Mouse (Mus musculus) heart, embryonic 15.5 days (tissue): ENCODE results near the gene 4930535I16Rik. TPM values are rescaled to one million over a fixed set of nuclear protein-coding genes. Genes with fewer than 3 reads are reported as not detected.
A peak's percentile ranks its signal among the peaks of the same experiment; 100 is the strongest.
"Not testable (repeated sequence)": the region's sequence is repeated elsewhere in the genome, so short reads cannot be mapped to it uniquely, and the experiment has no call there.

Experiments
- ATAC-seq: fragments of 200-750 bp; cut with Nextera tagmentation; replicated peaks from 2 replicates; pipeline ENCODE4 v1.8.0; 2017; ENCODE audit warnings: low read depth, moderate TSS enrichment; ENCODE audit not compliant: insufficient number of reproducible peaks, insufficient read depth, low FRiP score
- H3K27ac ChIP-seq: fragments of 300-500 bp; sonication (generic); 2 replicates; pipeline ENCODE4 v1.5.1; 2015; ENCODE audit warnings: mild to moderate bottlenecking, inconsistent platforms
- H3K27me3 ChIP-seq: fragments of 300-500 bp; sonication (generic); 2 replicates; pipeline ENCODE4 v1.6.1; 2015; ENCODE audit warnings: inconsistent platforms
- H3K36me3 ChIP-seq: fragments of 300-500 bp; sonication (generic); 2 replicates; pipeline ENCODE4 v1.6.1; 2015; ENCODE audit warnings: mild to moderate bottlenecking, inconsistent platforms
- H3K4me1 ChIP-seq: fragments of 300-500 bp; sonication (generic); replicated peaks from 2 replicates; pipeline ENCODE4 v1.6.1; 2015; ENCODE audit warnings: inconsistent platforms
- H3K4me2 ChIP-seq: fragments of 300-500 bp; sonication (generic); 2 replicates; pipeline ENCODE4 v1.6.1; 2015; ENCODE audit warnings: inconsistent platforms, mild to moderate bottlenecking, moderate library complexity
- H3K4me3 ChIP-seq: fragments of 300-500 bp; sonication (generic); 2 replicates; pipeline ENCODE4 v1.5.1; 2015; ENCODE audit warnings: mild to moderate bottlenecking, inconsistent platforms
- H3K9ac ChIP-seq: fragments of 300-500 bp; sonication (generic); 2 replicates; pipeline ENCODE4 v1.6.1; 2015; ENCODE audit warnings: mild to moderate bottlenecking, inconsistent platforms
- H3K9me3 ChIP-seq: fragments of 300-500 bp; sonication (generic); replicated peaks from 2 replicates; pipeline ENCODE4 v1.6.1; 2016; ENCODE audit warnings: inconsistent platforms
- WGBS: fragments of 180-500 bp; shearing (Covaris S2); methylation state at CpG from one replicate; pipeline ENCODE4 v1.1.7; 2015; ENCODE audit warnings: mixed read lengths; 5-methylcytosine and 5-hydroxymethylcytosine counted together
- polyA plus RNA-seq: library from polyadenylated mRNA; unstranded; fragments of >200 nt; fragmentation: Nextera tagmentation; extraction: Ambion mirVana; gene quantifications from 2 replicates; pipeline ENCODE4 v1.2.1, GENCODE M21; 2015

Gene 4930535I16Rik
- polyA plus RNA-seq, 1 experiment from 2014 or later: not detected

DNA sequence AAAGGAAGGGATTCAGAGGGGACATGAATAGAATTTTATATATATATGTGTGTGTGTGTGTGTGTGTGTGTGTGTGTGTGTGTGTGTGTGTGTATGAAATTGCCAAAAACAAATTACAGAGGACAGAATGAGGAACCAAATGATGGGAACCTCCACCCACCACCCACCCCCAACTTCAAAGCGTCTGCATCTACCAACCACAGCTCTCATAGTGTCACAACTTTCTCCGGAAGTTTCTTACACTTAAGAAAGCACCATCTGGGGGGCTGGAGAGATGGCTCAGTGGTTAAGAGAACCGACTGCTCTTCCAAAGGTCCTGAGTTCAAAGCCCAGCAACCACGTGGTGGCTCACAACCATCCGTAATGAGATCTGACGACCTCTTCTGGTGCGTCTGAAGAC lies 23.1 kb upstream of the 4930535I16Rik start:
- H3K4me3 ChIP-seq, H3K9ac ChIP-seq, H3K4me2 ChIP-seq, H3K4me1 ChIP-seq, H3K27me3 ChIP-seq, ATAC-seq, H3K27ac ChIP-seq, H3K9me3 ChIP-seq: not testable (repeated sequence)
- 66% methylated on average over 7 of the region's 7 CpGs for WGBS
- peaks cover 14% of the 10 kb centered on the region for H3K36me3 ChIP-seq

DNA sequence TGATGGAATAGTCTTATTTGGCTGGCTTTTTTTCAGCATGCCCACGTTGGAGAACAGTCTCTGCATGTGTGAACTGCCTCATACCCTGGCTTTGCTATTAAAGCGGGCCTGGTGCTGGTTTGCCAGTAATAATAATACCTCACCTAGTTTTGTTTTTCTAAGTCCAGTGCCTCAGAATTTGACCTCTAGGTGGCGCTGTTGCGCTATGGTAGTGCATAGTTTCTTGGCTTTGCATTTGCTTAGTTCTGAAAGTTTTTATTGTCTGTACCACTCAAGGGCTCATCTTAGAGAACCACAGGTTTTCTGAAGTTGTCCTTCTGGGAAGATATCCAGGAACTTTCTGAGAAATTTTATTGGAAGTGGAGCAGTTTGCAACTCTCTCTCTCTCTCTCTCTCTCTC lies 22.0 kb upstream of the 4930535I16Rik start:
- ATAC-seq: no peak
- Histone ChIP-seq H3K36me3 (peaks cover 23% of the 10 kb centered on the region), H3K27me3 (no peaks in the 10 kb centered on the region), H3K27ac (no peak overlapping the region), H3K4me2 (no peak overlapping the region), H3K9ac (no peak overlapping the region), H3K4me1 (no peaks in the 10 kb centered on the region), H3K9me3 (no peaks in the 10 kb centered on the region), H3K4me3 (no peak overlapping the region)
- 4% methylated on average over 4 of the region's 4 CpGs for WGBS

GRCm38 (mm10) chr4:123936059-123936458 lies 18.2 kb upstream of the 4930535I16Rik start:
- H3K27me3 ChIP-seq: no peaks in the 10 kb centered on the region
- H3K4me1 ChIP-seq: no peaks in the 10 kb centered on the region
- WGBS: 93% methylated on average over 7 of the region's 7 CpGs
- H3K9me3 ChIP-seq: no peaks in the 10 kb centered on the region
- ATAC-seq: no peak
- no peak overlapping the region for H3K27ac ChIP-seq
- no peak overlapping the region for H3K9ac ChIP-seq
- H3K36me3 ChIP-seq: peaks cover 51% of the 10 kb centered on the region
- H3K4me2 ChIP-seq: no peak overlapping the region
- H3K4me3 ChIP-seq: no peak overlapping the region

DNA sequence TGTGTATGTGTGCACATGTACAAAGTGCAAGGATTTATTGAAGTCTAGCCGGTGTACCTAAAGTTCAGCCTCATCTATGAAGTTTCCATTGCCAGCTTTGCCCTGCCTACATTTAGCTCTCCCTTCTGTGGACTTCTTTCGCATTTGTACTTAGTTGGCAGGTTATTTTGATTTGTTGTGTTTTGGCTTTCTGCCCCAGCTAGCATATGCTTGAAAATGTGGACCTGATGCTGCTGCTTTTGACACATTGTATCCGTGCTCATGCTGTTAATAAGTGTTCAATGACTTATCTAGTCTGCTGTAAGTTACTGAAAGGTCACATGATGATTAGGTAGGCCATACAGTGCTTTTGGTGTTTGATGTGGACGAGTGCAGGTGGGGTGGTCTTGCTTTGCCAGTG lies 16.5 kb upstream of the 4930535I16Rik start:
- no peak for ATAC-seq
- Histone ChIP-seq H3K4me1 (no peaks in the 10 kb centered on the region), H3K4me2 (no peak overlapping the region), H3K27ac (no peak overlapping the region), H3K9me3 (no peaks in the 10 kb centered on the region), H3K9ac (no peak overlapping the region), H3K27me3 (no peaks in the 10 kb centered on the region), H3K36me3 (peaks cover 67% of the 10 kb centered on the region), H3K4me3 (no peak overlapping the region)
- WGBS: 85% methylated on average over 4 of the region's 4 CpGs

GRCm38 (mm10) chr4:123929994-123930393 lies 12.2 kb upstream of the 4930535I16Rik start:
- Histone ChIP-seq H3K27ac (no peak overlapping the region), H3K4me3 (no peak overlapping the region), H3K4me2 (no peak overlapping the region), H3K4me1 (no peaks in the 10 kb centered on the region), H3K27me3 (no peaks in the 10 kb centered on the region), H3K9ac (no peak overlapping the region), H3K36me3 (peaks cover 78% of the 10 kb centered on the region), H3K9me3 (no peaks in the 10 kb centered on the region)
- WGBS: 92% methylated on average over 4 of the region's 4 CpGs
- no peak for ATAC-seq

DNA sequence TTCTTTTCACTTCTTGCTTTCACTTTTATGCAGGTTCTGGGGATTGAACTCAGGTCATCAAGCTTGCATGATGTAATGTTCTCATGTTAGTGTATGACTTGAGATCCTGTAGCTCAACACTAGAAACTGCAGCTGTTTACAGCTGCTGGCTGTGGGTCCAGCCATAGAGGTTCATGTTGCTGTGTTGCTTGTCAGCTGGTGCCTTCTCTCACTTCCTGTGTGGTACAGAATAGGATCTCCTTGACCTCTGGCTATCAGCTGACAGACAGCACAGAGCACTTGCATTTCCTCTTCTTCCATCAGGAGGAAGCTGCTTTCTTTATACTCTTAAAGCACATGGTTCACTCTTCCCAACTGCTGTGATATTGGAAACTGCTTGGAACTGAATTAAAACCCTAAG lies 10.1 kb upstream of the 4930535I16Rik start:
- Histone ChIP-seq H3K4me1 (no peaks in the 10 kb centered on the region), H3K4me2 (no peak overlapping the region), H3K9me3 (no peaks in the 10 kb centered on the region), H3K4me3 (no peak overlapping the region), H3K27ac (no peak overlapping the region), H3K27me3 (no peaks in the 10 kb centered on the region), H3K36me3 (peaks cover 81% of the 10 kb centered on the region), H3K9ac (no peak overlapping the region)
- no peak for ATAC-seq

DNA sequence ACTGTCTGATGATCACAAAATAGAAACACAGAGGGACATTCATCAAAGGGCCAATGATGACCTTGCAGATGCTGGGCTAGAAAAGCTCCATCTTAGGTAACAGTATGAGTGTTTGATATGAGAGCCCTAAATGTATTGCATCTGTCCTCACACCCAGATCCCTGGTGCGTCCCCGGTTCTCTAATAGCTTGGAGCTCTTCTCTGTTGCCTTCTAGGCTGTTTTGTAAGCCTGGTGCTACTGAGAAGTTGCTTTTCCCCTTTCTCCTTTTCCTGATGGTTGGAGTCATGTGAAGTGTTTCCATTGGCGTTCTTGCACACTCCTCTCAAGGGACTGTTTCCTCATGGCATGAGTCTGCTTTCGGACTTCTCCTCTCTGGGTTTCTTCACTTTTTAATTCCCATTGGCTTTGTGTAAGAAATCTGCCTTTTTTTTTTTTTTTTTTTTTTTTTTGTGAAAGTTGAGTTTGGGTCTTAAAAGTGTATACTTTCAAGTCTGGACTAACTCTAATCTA lies 3.3 kb upstream of the 4930535I16Rik start:
- Histone ChIP-seq H3K4me1 (peaks cover 14% of the 10 kb centered on the region), H3K4me2 (no peak overlapping the region), H3K9ac (no peak overlapping the region), H3K4me3 (no peak overlapping the region), H3K36me3 (peaks cover 41% of the 10 kb centered on the region), H3K9me3 (no peaks in the 10 kb centered on the region), H3K27ac (no peak overlapping the region), H3K27me3 (no peaks in the 10 kb centered on the region)
- 91% methylated on average over 4 of the region's 4 CpGs for WGBS
- no peak for ATAC-seq

- H3K9me3 ChIP-seq: no peaks in the 10 kb centered on the region
- H3K36me3 ChIP-seq: peaks cover 25% of the 10 kb centered on the region
- H3K4me1 ChIP-seq: peaks cover 16% of the 10 kb centered on the region
- 78% methylated on average over 2 of the region's 2 CpGs for WGBS
- H3K9ac ChIP-seq: 0 out of 2 replicates have a peak overlapping the region, but pooled peaks have one; percentile 96
- no peak overlapping the region for H3K27ac ChIP-seq
- H3K27me3 ChIP-seq: no peaks in the 10 kb centered on the region
- H3K4me2 ChIP-seq: peak overlapping the region; percentile 87
- peak overlapping the region; percentile 99 for H3K4me3 ChIP-seq
- ATAC-seq: no peak
Observed at GRCm38 (mm10) chr4:123918851-123919250, 1.0 kb upstream of the 4930535I16Rik start.

DNA sequence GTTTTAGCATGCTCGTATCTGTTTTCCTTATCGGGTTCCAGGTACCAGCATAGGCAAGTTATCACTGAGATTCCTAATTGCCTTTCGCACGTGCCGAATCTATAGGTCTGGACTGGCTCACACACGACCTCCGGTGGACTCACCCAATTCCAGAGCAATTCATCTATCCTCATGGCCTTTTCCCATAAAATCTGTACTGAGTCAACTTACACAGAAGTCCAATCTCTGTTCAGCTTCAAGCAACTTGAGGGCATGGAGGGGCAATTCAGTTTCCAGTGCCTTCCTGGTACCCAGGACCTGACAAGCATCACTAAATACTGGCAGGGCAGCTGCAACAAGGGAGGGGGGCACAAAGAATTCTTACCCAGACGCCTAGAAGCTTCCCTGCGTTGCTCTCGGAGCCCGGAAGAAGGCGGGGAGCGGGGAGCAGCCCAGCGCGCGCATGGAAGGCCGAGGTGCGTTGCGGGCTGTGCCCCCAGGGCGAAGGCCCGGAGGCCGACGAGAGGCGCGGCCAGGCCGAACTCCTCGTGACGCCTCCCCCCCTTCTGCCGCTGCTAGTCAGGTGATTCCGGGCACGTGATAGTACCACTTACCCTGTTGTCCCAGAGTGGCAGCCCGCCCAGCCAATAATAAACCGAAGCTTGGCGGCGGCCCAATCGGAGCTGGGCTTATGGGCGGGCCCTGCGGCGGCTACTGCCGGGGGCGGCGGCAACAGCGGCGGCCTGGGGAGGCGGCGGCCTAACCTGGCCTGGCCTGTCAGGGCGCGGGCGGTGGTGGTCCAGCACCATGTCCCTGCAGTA lies 874 bp downstream of the 4930535I16Rik start, which contains the start of gene Rragc:
Rragc (plus strand) TSS at position 699 of the 800 bp plus-strand sequence.
- WGBS: under 1% methylated on average over 47 of the region's 49 CpGs
- peak within 1 kb of the TSS; percentile 99 for H3K4me3 ChIP-seq
- peak within 1 kb of the TSS; percentile 92 for H3K27ac ChIP-seq
- peaks cover 18% of the 10 kb centered on the region for H3K36me3 ChIP-seq
- peak within 1 kb of the TSS; percentile 96 for H3K9ac ChIP-seq
- H3K4me1 ChIP-seq: peaks cover 21% of the 10 kb centered on the region
- no peaks in the 10 kb centered on the region for H3K9me3 ChIP-seq
- H3K27me3 ChIP-seq: no peaks in the 10 kb centered on the region
- peak within 1 kb of the TSS; percentile 87 for H3K4me2 ChIP-seq
- ATAC-seq: peak; percentile 97

DNA sequence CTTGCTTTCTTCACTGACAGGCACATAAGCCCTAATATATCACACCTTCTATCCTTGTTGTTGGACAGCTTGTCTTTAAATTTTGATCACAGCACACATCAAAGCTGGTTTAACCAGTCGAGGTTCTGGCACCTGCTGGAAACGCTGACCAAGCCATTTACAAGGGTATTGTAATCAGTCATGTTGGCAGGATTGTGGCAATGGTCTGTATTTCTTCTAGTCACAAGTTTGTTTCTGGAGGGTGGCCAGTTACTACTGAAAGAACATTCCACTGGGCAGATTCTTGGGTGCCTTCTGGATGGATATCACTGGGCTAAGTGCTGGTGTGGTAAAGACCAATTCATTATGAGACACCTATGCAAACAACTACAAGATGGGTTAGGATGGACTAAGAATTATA lies 5.4 kb downstream of the 4930535I16Rik start:
- Histone ChIP-seq H3K4me2 (no peak overlapping the region), H3K4me1 (peaks cover 11% of the 10 kb centered on the region), H3K36me3 (peaks cover 18% of the 10 kb centered on the region; the same call in 1 of the 2 replicates), H3K9ac (no peak overlapping the region), H3K27ac (no peak overlapping the region), H3K4me3 (no peak overlapping the region), H3K9me3 (no peaks in the 10 kb centered on the region), H3K27me3 (no peaks in the 10 kb centered on the region)
- no peak for ATAC-seq
- 41% methylated on average over 2 of the region's 2 CpGs for WGBS

GRCm38 (mm10) chr4:123911503-123911902 lies 6.3 kb downstream of the 4930535I16Rik start:
- no peaks in the 10 kb centered on the region for H3K9me3 ChIP-seq
- peaks cover 18% of the 10 kb centered on the region; the same call in 1 of the 2 replicates for H3K36me3 ChIP-seq
- no peak overlapping the region for H3K4me2 ChIP-seq
- no peak overlapping the region for H3K9ac ChIP-seq
- no peaks in the 10 kb centered on the region for H3K27me3 ChIP-seq
- 85% methylated on average over 4 of the region's 4 CpGs for WGBS
- ATAC-seq: no peak
- H3K4me1 ChIP-seq: peaks cover 16% of the 10 kb centered on the region
- H3K27ac ChIP-seq: no peak overlapping the region
- no peak overlapping the region for H3K4me3 ChIP-seq
